Mouse (Mus musculus): ENCODE data around the gene Vmn2r98. TPM values are rescaled to one million over a fixed set of nuclear protein-coding genes. Genes with fewer than 3 reads are reported as not detected.
"Not testable (repeated sequence)": the region's sequence is repeated elsewhere in the genome, so short reads cannot be mapped to it uniquely, and the experiment has no call there.

Gene Vmn2r98
- total RNA-seq (2021): not detected

- not testable (repeated sequence) for DNase-seq (ENCODE audit: extremely low spot score in 1 of 2, low spot score in 1 of 2)
These were observed at the start of gene Vmn2r98 for GRCm38 (mm10) chr17:19053160-19053559. Gene Vmn2r98 (plus strand): TSS chr17:19053460.

DNA sequence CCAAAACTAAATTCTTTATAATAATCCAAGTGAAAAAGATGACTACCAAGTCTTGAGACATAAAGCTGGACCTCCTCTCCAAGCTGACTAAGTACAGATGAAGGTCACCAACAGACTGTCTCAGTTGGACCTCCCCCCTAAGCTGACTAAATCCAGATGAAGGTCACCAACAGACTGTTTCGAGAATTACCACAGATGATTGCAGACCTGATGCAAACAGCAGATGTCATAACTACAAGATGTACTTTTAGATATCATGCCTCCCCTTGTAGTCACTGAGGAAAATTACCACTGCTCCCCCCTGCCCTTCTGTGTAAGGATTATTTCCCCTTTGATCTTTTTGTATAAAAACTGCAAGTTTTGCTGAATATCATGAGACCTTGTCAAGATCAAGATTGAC lies 21.8 kb upstream of the Vmn2r98 start:
- not testable (repeated sequence) for DNase-seq (ENCODE audit: extremely low spot score in 1 of 2, low spot score in 1 of 2)

DNA sequence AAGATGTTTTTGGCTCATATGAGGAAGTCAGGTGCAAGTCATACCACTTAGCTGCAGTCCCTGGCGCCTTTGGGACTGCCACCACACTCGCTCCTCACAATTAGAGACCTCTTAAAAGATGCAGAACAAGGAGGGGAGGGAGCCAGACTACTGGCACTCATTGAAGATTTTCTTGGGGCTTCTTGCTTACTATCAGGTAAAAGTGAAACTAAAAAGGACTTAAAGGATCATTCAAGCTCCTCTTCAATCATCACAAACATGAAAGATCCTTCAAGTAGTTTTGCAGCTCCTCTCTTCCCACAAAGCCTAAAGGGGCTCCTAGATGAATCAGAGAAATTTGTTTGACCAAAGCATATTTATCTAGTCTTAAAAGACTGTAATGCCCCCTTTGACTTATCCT lies 21.3 kb upstream of the Vmn2r98 start:
- DNase-seq (ENCODE audit: extremely low spot score in 1 of 2, low spot score in 1 of 2): no peak

DNA sequence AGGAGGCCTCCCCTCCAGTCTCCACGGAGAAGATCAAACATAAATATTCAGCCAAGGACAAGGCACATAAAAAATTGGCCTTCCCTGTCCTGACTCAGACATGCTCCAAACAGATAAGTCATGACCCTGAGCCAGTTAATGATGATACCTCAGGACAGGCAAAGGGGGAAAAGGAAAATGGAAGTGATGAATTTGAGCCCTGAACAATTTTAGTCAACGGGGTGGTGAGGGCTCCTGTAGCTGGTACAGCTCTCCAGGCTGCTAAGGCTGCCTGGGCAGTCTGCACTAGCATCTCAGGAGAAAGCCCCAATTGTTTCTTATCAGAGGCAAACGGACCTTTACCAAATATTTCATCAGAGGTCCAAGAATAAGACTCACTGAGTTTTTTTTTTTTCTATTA lies 20.5 kb upstream of the Vmn2r98 start:
- no peak for DNase-seq (ENCODE audit: extremely low spot score in 1 of 2, low spot score in 1 of 2)

Other genes starting within 250 kb of the Vmn2r98 start
- under 1 TPM in 1 of 2 experiments, not detected in 1; 0.07 TPM for gene Vmn2r97, start 139.2 kb upstream of the Vmn2r98 start, total RNA-seq (2021)

Measured in layer of hippocampus, postnatal 25 days (tissue).